Mouse (Mus musculus) heart, postnatal 0 days (tissue): ENCODE measurements around the gene Gm17428.
A peak's percentile ranks its signal among the peaks of the same experiment; 100 is the strongest.

Source experiments
- CTCF ChIP-seq: IDR thresholded peaks from 2 replicates; pipeline ENCODE4 v1.5.1; 2016; ENCODE audit warnings: antibody characterized with exemption, control low read depth, low read depth
- EP300 ChIP-seq: IDR thresholded peaks from 2 replicates; pipeline ENCODE4 v1.6.1; 2016; ENCODE audit warnings: antibody characterized with exemption, low read depth

GRCm38 (mm10) chr14:54959197-54959596, 17.5 kb upstream of the Gm17428 start:
- TF ChIP-seq CTCF: no peak
- TF ChIP-seq EP300: peak; percentile 94
